Mouse (Mus musculus) ES-Bruce4 (cell line): Measurements from ENCODE around the gene Krtcap2.

Source experiments
- CTCF ChIP-seq: IDR thresholded peaks from one replicate; pipeline ENCODE4 v1.8.1; 2011; ENCODE audit warnings: low read depth, low read length
- EP300 ChIP-seq: IDR thresholded peaks from 2 replicates; pipeline ENCODE4 v1.6.1; 2011; ENCODE audit warnings: low read depth, low read length; ENCODE audit not compliant: insufficient read depth
- POLR2A ChIP-seq: IDR thresholded peaks from one replicate; pipeline ENCODE4 v1.8.1; 2011; ENCODE audit warnings: low read length; ENCODE audit not compliant: insufficient read depth

GRCm38 (mm10) chr3:89230561-89230960, 15.2 kb upstream of the Krtcap2 start:
- TF ChIP-seq POLR2A (no peak), CTCF (no peak), EP300 (no peak)
